Mouse (Mus musculus) lung, postnatal 0 days (tissue): ENCODE data around the gene Ehd4.

Experiments used
- CTCF ChIP-seq: IDR thresholded peaks from 2 replicates; pipeline ENCODE4 v1.5.1; 2016; ENCODE audit warnings: antibody characterized with exemption, mild to moderate bottlenecking
- EP300 ChIP-seq: IDR thresholded peaks from 2 replicates; pipeline ENCODE4 v1.6.1; 2016; ENCODE audit warnings: antibody characterized with exemption, mild to moderate bottlenecking, control low read depth

GRCm38 (mm10) chr2:120076076-120076705 lies 78.2 kb downstream of the Ehd4 start:
- peak; percentile 77 for TF ChIP-seq CTCF
- no peak for TF ChIP-seq EP300
